Mouse (Mus musculus): Measurements from ENCODE around the gene Nfil3.
A peak's percentile ranks its signal among the peaks of the same experiment; 100 is the strongest.

Gene Nfil3

DNA sequence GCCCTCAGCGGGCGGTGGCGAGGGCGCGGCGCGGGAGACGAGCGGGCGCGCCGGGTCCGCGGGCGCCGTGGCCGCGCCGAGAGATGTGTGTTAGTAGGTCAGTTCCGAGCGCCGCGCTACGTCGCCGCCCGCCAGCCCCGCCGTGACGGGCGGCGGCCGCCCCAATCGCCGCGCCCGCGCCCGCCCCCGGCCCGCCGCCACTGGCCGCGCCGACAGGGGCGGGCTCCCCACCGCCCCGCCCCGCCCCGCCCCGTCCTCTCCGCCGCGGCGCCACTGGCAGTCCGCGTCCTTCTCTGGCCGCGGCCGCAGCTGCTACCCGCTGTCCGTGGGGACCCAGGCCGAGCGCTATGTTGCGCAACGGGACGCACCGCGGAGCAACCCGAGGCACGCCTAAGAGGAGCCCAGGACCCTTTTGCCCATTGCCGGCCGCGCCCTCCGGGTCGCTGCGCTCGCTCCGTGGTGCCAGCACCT is at the start of gene Nfil3:
Gene Nfil3, minus strand, starts transcription at position 123 of the 471 bp plus-strand sequence.
- DNase-seq (ENCODE audit: low spot score) = peak; percentile 44

DNA sequence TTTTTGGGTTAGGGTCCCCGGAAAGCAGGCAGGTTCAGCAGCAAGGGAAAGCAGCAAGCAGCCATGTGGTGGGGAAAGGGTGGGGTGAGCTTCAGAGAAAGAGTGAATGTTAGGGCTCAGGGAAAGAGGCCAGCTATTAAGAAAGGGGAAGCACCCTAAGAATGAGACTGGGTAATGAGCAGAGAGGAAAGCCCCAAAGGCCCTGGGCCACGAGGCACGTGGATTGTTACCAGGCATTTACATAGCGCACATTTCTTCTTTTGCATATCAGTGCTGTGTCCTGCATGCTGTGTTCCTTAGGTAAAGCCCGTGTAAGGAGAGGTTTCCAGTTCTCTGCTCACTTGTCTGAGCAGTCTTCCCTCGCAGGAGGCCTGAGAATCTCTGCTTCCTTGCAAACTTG is 43.4 kb upstream of the Nfil3 start:
- no peak for DNase-seq (ENCODE audit: low spot score)

DNA sequence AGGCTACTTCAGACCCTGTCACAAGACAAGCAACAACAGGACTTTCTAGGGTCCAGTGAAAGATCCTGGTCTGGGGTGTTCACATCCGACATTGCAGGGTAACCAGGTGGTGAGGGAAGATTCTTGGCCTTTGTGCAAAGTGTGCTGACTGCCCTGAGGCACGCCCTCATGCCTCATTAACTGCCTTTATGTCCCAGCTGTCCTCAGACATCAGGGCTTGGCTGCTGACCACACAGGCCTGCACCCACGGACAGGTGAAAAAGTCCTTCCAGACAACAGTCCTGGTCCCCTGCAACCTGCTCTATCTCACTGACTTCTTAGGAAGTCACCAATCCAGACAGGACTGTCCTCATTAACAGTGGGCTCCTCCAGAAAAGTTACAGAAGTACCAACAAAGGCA is 39.4 kb upstream of the Nfil3 start:
- no peak for DNase-seq (ENCODE audit: low spot score)

DNA sequence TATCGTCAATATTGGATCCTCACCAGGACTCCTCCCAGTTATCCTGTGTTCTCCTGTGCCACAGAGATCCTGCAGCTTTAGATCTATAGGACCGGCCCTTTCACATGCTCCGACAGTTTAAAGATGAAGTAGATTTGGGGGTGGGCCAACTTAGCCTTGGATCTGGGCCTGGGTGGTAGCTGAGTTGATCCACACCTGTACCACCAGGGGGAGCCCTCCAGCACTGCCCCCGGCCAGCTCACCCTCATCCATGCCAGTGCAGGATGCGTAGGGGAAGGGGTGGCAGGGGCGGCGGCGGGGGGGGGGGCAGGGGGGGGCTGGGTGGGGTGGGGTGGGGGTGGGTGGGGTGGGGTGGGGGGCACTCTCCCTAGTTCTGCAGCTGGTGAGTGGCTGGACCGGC is 38.7 kb upstream of the Nfil3 start:
- DNase-seq (ENCODE audit: low spot score) = no peak

DNA sequence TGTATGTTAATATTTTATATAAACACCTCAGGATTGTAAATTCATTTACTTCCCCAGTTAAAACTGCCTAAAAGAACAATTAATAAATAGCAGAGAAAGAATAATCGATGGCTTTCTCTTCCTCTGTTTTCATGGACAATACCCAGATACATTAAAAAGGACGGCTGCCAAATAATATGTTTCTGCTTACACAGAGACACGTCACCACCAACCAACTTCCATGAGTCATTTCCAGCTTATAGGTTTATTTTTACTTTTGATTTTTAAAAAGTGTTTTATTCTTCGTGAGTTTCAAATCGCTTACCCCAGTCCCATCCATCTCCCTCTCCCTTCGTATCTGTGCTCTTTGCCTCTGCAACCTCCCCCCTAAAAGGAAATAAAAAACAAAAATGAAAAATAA is 38.1 kb upstream of the Nfil3 start:
- no peak for DNase-seq (ENCODE audit: low spot score)

DNA sequence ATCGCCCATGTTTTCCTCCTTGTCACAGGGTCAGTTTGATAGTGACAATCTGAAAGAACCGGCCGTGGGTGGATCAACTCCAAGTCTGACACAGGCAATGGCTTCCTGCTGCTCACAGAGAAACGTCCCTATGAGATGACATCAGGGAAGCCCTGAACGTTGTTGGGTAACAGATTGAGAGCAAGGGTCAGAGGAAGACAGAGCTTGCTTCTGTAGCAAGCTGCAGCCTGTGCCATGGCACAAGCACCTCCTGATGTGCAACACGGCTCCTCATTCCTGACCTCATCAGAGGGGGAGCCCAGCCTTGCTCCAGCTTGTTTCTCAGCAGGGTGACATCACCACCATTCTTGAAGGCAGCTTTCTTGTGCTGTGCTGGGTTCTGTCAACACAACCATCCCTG is 37.1 kb upstream of the Nfil3 start:
- no peak for DNase-seq (ENCODE audit: low spot score)

- DNase-seq (ENCODE audit: low spot score) = no peak
Measured at GRCm38 (mm10) chr13:53017117-53017516, 36.2 kb upstream of the Nfil3 start.

GRCm38 (mm10) chr13:53011426-53011825 is 30.6 kb upstream of the Nfil3 start:
- no peak for DNase-seq (ENCODE audit: low spot score)

DNA sequence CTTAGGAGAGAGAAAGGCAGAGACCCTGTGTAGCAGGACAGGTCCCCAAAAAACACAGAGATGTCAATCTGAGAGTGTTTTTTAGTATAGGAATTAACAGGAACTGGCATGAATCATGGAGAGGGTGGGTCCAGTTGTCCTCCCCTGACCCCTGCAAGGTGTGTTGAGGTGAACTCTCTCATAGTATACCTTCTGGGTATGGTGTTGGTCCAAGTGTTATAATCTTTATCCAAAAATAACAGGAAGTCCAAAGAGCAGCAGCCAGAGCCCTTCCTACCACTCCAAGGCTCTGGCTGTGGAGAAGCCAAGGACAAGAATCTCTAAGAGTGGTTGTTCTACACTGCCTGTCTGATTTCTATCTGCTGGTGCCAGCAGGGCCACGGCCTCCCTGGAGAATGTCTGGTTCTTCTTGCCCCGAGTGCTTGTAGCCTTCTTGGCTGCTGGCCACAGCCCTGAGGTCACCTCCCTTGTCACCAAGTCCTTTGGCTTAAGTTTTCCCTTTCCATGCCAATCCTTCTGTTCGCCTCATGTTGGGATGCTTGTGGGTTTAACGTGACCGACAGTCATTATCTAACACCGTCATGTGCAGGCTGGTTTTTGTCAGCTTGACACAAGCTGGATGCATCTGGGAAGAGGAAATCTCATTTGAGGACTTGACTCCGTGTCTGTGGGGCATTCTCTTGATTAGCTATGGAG is 27.8 kb upstream of the Nfil3 start:
- DNase-seq (ENCODE audit: low spot score) = no peak

- DNase-seq (ENCODE audit: low spot score) = no peak
Measured at GRCm38 (mm10) chr13:53007781-53008180, 26.9 kb upstream of the Nfil3 start.

- no peak for DNase-seq (ENCODE audit: low spot score)
Measured at GRCm38 (mm10) chr13:53003286-53003685, 22.4 kb upstream of the Nfil3 start.

- no peak for DNase-seq (ENCODE audit: low spot score)
Measured at GRCm38 (mm10) chr13:53001511-53001935, 20.6 kb upstream of the Nfil3 start.

GRCm38 (mm10) chr13:53000481-53000880 is 19.6 kb upstream of the Nfil3 start:
- no peak for DNase-seq (ENCODE audit: low spot score)

DNA sequence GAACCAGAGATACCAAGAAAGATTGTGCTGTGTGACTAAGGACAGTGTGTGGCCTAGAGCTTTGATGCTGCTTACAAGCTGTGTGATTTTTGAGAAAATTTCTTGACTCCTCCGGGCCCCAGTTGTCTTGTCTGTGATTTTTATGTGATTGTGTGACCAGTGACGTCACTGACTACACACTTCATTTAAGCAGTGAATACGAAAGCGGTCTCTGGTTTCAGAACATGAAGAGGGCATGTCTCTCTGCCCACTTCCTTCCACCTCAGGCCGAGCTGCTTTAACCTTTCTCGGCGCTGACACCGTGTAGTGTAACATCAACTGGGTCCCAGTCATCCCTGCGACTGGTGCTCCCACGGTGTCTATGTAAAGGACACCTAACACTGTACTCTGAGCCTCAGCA is 17.7 kb upstream of the Nfil3 start:
- no peak for DNase-seq (ENCODE audit: low spot score)

DNA sequence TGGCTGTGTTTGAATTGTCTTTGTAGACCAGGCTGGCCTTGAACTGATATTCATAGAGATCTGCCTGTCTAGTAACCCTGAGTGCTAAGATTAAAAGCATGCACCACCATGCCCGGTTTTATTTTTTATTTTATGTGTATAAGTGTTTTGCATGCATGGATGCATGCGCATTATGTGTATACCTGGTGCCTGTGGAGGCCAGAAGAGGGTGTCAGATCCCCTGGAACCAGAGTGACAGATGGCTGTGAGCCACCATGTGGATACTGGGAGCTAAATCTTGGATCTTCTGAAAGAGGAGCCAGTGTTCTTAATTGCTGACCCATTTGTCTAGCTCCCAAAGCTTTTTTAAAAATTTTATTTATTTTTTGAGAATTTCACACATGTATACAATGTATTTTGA is 16.9 kb upstream of the Nfil3 start:
- no peak for DNase-seq (ENCODE audit: low spot score)

GRCm38 (mm10) chr13:52996201-52996600 is 15.3 kb upstream of the Nfil3 start:
- no peak for DNase-seq (ENCODE audit: low spot score)

- no peak for DNase-seq (ENCODE audit: low spot score)
Measured at GRCm38 (mm10) chr13:52994197-52994881, 13.5 kb upstream of the Nfil3 start.

- DNase-seq (ENCODE audit: low spot score) = no peak
Measured at GRCm38 (mm10) chr13:52990139-52990538, 9.3 kb upstream of the Nfil3 start.

DNA sequence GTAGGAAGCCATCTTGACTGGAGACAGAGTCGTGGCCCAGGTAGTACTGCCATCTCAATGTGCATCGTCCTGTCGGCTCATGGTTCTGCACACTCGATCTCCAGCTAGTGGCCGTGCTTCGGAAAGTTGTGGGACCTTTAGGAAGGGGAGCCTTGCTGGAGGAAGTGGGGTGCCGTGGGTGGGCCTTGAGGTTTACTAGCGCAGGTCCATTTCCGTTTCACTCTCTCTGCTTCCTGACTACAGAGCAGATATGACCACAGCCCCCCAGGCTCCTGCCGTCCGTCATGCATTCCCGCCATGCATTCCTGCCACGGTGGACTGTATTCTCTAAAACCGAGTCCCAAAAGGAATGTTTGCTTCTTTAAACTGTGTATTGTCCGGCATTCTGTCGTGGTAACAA is 8.1 kb upstream of the Nfil3 start:
- no peak for DNase-seq (ENCODE audit: low spot score)

DNA sequence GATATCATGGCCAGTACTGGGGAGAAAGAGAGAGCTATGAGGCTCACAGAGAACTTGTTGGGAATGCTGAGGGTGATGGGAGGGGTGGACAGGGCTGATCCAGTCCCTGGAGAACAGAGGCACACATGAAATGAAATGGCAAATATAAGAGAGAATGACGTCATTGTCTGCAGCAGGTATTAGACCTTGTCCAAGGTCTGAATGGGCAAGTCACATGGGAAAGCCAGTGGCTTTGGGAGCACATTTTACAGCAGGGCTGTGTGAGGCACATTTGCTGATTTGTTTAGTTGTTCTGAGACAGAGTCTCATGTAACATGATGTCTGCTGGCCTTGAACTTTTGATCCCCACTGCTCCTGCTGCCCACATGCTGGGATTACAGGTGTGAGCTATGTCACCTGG is 7.0 kb upstream of the Nfil3 start:
- DNase-seq (ENCODE audit: low spot score) = no peak

GRCm38 (mm10) chr13:52986215-52986780 is 5.4 kb upstream of the Nfil3 start:
- DNase-seq (ENCODE audit: low spot score) = no peak

DNA sequence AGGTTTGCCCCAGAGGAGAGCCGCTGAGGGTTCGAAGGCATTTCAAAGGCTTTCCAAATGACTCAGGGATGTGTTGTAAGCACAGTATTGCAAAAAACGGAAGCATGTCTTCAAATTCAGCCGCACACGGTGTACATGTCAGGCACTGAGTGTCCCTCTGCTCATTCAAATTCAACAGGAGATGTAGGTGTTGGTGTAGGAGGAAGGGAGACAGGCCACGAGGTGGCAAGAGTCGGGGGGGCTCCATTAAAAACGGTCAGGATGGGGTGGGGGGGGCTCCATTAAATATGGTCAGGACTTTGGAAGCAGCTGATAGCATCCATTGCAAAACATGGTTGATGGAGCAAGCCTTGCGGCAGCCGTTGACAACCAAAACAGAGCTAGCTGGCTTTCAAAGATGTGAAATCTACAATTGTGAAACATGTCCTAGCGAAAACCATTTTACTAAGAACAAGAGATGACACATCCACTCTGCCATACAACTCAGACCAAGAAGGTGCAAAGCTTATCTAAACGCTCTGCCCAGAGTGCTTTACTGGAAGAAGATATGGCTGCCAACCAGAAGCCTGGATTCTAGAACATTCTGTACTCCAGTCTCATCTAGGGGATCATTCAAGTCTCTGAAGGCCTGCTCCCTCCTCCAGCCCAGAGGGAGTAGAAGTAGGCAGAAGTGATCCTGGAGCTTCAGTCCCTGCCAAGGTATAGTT is 4.8 kb upstream of the Nfil3 start:
- DNase-seq (ENCODE audit: low spot score) = no peak

GRCm38 (mm10) chr13:52982703-52983102 is 1.8 kb upstream of the Nfil3 start:
- peak; percentile 79 for DNase-seq (ENCODE audit: low spot score)

Data from ovary, postnatal 10 days (tissue).